Mouse (Mus musculus): ENCODE measurements around the gene Nudt16l1.

DNA sequence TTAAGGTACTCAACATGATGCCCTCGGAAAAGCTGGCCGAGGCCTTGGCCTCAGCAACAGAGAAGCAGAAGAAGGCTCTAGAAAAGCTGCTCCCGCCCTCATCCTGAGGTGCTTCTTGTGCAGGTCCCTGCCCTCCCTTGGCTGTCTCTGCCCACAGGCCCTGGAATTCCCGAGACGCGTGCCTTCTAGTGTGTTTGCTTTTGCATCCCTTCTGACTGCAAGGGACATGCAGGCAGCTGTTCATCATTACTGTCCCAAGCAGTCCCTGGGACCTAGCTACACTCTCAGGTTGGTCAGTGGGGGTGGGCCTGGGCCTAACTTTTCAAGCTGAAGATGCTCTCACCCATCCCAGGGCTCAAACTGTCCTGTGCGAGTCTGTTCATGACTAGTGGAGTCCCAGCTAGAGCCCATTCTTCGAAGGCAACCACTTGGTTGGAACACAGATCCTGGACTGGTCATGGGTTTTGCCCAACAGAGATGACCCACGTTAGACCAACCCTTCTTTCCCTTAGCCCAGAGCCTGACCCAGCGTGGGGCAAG, 1.8 kb downstream of the Nudt16l1 start:
- TF ChIP-seq CTCF (IDR thresholded peaks at IDR 0.05; ENCODE audit: low read depth, low read length) = no peak
- no peak for TF ChIP-seq POLR2A (IDR thresholded peaks at IDR 0.05; ENCODE audit: extremely low read depth, insufficient read depth, low read length)

Measured in liver, adult 2 months (tissue).